Mouse (Mus musculus): ENCODE results near the gene Palld. TPM values are rescaled to one million over a fixed set of nuclear protein-coding genes. Genes with fewer than 3 reads are reported as not detected.

The Palld gene
- polyA plus RNA-seq, 1 experiment from 2014 or later: 17.3 TPM

DNA sequence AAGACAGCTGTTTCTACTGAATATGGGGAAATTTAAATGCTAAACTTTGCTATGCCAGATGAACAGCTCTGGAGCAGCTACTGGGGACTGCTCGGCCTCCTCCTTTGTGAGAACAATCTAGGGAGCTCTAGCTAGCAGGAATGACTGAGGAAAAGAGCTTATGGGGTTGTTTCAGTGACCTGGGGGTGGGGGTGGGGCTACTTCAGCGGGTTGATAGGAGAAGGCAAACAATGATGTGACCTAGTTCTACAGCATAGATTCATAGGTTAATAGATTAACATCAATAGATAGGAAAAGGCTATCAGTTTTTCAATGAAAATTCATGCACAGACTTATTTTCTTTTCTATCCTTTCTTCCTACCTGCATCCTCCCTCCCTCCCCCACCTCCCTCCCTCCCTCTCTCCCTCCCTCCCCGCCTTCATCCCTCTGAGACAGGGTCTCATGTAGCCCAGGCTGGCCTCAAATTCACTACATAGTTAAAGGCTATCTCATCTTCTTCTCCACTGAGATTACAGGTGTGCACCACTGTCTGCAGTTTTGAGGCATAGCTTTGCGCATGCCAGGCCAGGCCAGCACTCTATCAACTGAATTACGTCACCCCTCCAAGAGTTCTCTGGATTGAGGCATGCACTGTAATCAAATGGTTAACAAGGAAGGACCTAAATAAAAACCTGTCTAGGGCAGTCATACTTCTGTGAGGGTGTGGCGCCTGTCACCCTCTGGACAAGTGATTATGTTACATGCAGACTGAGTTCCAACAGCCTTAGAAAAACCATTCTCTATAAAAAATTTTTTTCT lies 158.5 kb downstream of the Palld start:
- Histone ChIP-seq H3K4me1 (replicated peaks; ENCODE audit: control insufficient read depth, insufficient read depth, low read length) (no peaks in the 10 kb centered on the region), H3K27ac (no peak overlapping the region), H3K9me3 (ENCODE audit: control insufficient read depth, low read length) (no peaks in the 10 kb centered on the region), H3K9ac (no peak overlapping the region), H3K4me2 (replicated peaks) (no peak overlapping the region), H3K36me3 (replicated peaks; ENCODE audit: control insufficient read depth, insufficient read depth) (no peaks in the 10 kb centered on the region), H3K4me3 (replicated peaks; ENCODE audit: low read length) (no peak overlapping the region), H3K27me3 (ENCODE audit: control insufficient read depth, insufficient read depth, low read length) (no peaks in the 10 kb centered on the region)
- 87% methylated on average over 6 of the region's 6 CpGs for WGBS
- ATAC-seq (ENCODE audit: low FRiP score): no peak
- no peak for DNase-seq (ENCODE audit: low spot score)

DNA sequence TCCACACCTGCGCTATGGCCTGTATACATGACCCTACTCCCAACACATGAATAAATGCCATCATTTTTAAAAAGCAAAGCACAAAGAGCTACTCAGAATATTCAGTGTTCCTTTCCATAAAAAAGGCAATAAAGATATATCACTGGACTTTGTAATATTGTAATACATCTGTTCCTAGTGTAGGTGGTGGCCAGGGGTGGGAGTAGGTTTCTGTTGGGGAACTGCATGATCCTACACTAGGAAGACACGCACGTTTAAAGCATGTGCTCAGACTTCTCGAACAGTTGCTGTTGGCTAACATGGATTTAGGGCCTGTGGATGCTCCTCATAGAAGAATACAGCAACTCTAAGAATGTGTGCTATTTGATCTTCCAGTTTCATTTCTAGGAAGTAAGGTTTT lies 165.0 kb downstream of the Palld start:
- Histone ChIP-seq H3K9ac (no peak overlapping the region), H3K36me3 (replicated peaks; ENCODE audit: control insufficient read depth, insufficient read depth) (no peaks in the 10 kb centered on the region), H3K27ac (no peak overlapping the region), H3K4me2 (replicated peaks) (no peak overlapping the region), H3K4me1 (replicated peaks; ENCODE audit: control insufficient read depth, insufficient read depth, low read length) (no peaks in the 10 kb centered on the region), H3K4me3 (replicated peaks; ENCODE audit: low read length) (no peak overlapping the region), H3K9me3 (ENCODE audit: control insufficient read depth, low read length) (no peaks in the 10 kb centered on the region), H3K27me3 (ENCODE audit: control insufficient read depth, insufficient read depth, low read length) (no peaks in the 10 kb centered on the region)
- ATAC-seq (ENCODE audit: low FRiP score) (no peak), DNase-seq (ENCODE audit: low spot score) (no peak)
- 94% methylated on average over 4 of the region's 4 CpGs for WGBS

DNA sequence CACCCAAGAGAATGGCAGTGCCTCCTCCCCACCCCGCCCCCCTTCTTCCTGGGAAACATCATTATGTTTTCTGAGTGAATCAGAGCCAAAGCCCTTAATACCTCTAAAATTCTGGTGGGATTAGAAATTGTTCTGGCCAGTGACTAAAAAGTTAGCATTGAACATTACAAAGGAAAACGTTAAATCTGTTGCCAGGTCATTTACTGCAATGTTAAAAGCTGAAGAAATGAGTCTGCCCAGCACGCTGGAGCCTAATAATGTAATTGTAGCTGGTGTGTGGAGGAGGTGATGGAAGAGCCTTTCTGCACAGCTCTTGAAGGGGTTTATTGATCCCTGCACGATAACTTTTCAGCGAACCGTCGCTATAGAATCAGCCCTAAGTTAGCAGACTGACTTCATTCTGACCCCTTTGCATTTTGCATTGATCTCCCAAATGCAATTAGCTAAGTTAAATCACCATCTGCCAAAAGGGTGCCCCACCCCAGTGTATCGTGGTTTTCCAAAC lies 165.7 kb downstream of the Palld start:
- no peaks in the 10 kb centered on the region for H3K4me1 ChIP-seq (replicated peaks; ENCODE audit: control insufficient read depth, insufficient read depth, low read length)
- H3K27me3 ChIP-seq (ENCODE audit: control insufficient read depth, insufficient read depth, low read length): no peaks in the 10 kb centered on the region
- H3K4me2 ChIP-seq (replicated peaks): no peak overlapping the region
- WGBS: 79% methylated on average over 8 of the region's 8 CpGs
- DNase-seq (ENCODE audit: low spot score) (no peak), ATAC-seq (ENCODE audit: low FRiP score) (no peak)
- no peak overlapping the region for H3K4me3 ChIP-seq (replicated peaks; ENCODE audit: low read length)
- no peaks in the 10 kb centered on the region for H3K9me3 ChIP-seq (ENCODE audit: control insufficient read depth, low read length)
- no peak overlapping the region for H3K9ac ChIP-seq
- H3K27ac ChIP-seq: no peak overlapping the region
- no peaks in the 10 kb centered on the region for H3K36me3 ChIP-seq (replicated peaks; ENCODE audit: control insufficient read depth, insufficient read depth)

GRCm38 (mm10) chr8:61736117-61736516 lies 166.4 kb downstream of the Palld start:
- no peaks in the 10 kb centered on the region for H3K27me3 ChIP-seq (ENCODE audit: control insufficient read depth, insufficient read depth, low read length)
- WGBS: 50% methylated on average over 4 of the region's 4 CpGs
- no peaks in the 10 kb centered on the region for H3K9me3 ChIP-seq (ENCODE audit: control insufficient read depth, low read length)
- DNase-seq (ENCODE audit: low spot score) (no peak), ATAC-seq (ENCODE audit: low FRiP score) (no peak)
- no peak overlapping the region for H3K4me2 ChIP-seq (replicated peaks)
- no peak overlapping the region for H3K27ac ChIP-seq
- H3K9ac ChIP-seq: no peak overlapping the region
- no peaks in the 10 kb centered on the region for H3K36me3 ChIP-seq (replicated peaks; ENCODE audit: control insufficient read depth, insufficient read depth)
- H3K4me3 ChIP-seq (replicated peaks; ENCODE audit: low read length): no peak overlapping the region
- H3K4me1 ChIP-seq (replicated peaks; ENCODE audit: control insufficient read depth, insufficient read depth, low read length): no peaks in the 10 kb centered on the region

GRCm38 (mm10) chr8:61734164-61734563 lies 168.3 kb downstream of the Palld start:
- 94% methylated on average over 8 of the region's 8 CpGs for WGBS
- no peak for DNase-seq (ENCODE audit: low spot score)
- Histone ChIP-seq H3K27ac (no peak overlapping the region), H3K4me2 (replicated peaks) (no peak overlapping the region), H3K4me1 (replicated peaks; ENCODE audit: control insufficient read depth, insufficient read depth, low read length) (no peaks in the 10 kb centered on the region), H3K9ac (no peak overlapping the region), H3K4me3 (replicated peaks; ENCODE audit: low read length) (no peak overlapping the region), H3K36me3 (replicated peaks; ENCODE audit: control insufficient read depth, insufficient read depth) (no peaks in the 10 kb centered on the region), H3K9me3 (ENCODE audit: control insufficient read depth, low read length) (no peaks in the 10 kb centered on the region), H3K27me3 (ENCODE audit: control insufficient read depth, insufficient read depth, low read length) (no peaks in the 10 kb centered on the region)
- no peak for ATAC-seq (ENCODE audit: low FRiP score)

DNA sequence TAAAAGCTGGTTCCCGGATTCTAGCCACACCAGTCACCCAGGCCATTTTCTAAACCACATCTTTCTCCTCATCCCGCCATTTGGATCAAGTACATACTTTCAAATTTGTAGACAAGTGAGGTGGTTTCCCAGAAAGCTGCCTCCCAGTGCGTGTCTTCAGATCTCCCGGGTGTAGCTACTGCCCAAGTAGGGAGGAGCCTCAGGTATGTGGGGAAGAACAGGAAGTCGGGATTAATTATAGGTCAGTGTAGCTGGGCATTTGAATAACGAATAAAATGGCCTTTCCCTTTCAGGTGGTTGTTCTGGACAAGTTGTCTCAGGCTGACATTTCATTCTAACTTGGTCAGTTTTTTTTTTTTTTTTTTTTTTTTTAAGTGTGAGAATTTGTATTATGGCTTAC lies 170.3 kb downstream of the Palld start:
- ATAC-seq (ENCODE audit: low FRiP score) (no peak), DNase-seq (ENCODE audit: low spot score) (no peak)
- WGBS: 90% methylated on average over 6 of the region's 6 CpGs
- Histone ChIP-seq H3K36me3 (replicated peaks; ENCODE audit: control insufficient read depth, insufficient read depth) (no peaks in the 10 kb centered on the region), H3K4me2 (replicated peaks) (no peak overlapping the region), H3K4me1 (replicated peaks; ENCODE audit: control insufficient read depth, insufficient read depth, low read length) (no peaks in the 10 kb centered on the region), H3K9ac (no peak overlapping the region), H3K9me3 (ENCODE audit: control insufficient read depth, low read length) (no peaks in the 10 kb centered on the region), H3K27ac (no peak overlapping the region), H3K4me3 (replicated peaks; ENCODE audit: low read length) (no peak overlapping the region), H3K27me3 (ENCODE audit: control insufficient read depth, insufficient read depth, low read length) (no peaks in the 10 kb centered on the region)

DNA sequence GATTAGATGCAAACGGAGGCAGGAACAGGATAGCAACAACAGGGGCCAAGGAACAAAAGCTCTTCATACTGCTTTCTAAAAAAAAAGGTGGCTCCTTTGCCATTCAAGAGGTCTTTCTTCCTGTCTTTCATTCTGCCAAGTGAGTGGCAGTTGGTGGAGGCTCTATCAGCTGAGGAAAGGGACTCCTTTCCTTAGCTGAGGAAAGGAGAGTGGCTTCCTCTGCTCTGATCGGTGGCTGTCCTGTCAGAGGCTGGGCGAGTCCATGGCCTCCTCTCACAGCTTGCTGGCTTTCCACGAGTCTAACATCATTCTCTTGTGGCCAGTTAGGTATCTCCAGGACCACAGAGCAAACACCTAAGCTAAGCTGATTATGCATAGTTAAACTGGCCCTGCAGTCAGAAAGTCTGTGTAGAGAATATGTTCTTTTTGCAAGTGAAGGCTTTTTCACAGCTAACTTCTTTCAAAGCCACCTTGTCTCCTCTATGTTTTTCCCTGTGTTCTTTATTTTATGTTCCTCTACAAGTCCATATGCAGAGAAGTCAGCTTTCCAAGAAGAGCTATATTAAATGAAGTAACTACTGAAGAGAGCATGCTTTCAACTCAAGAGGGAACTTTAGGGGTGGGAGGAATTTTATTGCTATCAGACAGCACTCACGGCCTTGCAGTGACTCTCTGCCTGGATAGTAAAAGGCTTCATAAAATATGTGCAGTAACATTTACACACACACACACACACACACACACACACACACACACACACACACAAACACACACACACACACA lies 171.0 kb downstream of the Palld start:
- Histone ChIP-seq H3K27me3 (ENCODE audit: control insufficient read depth, insufficient read depth, low read length) (no peaks in the 10 kb centered on the region), H3K9me3 (ENCODE audit: control insufficient read depth, low read length) (no peaks in the 10 kb centered on the region), H3K4me1 (replicated peaks; ENCODE audit: control insufficient read depth, insufficient read depth, low read length) (no peaks in the 10 kb centered on the region), H3K4me3 (replicated peaks; ENCODE audit: low read length) (no peak overlapping the region), H3K27ac (no peak overlapping the region), H3K4me2 (replicated peaks) (no peak overlapping the region), H3K36me3 (replicated peaks; ENCODE audit: control insufficient read depth, insufficient read depth) (no peaks in the 10 kb centered on the region), H3K9ac (no peak overlapping the region)
- ATAC-seq (ENCODE audit: low FRiP score) (no peak), DNase-seq (ENCODE audit: low spot score) (no peak)
- 70% methylated on average over 5 of the region's 5 CpGs for WGBS

- Histone ChIP-seq H3K9ac (no peak overlapping the region), H3K36me3 (replicated peaks; ENCODE audit: control insufficient read depth, insufficient read depth) (no peaks in the 10 kb centered on the region), H3K4me2 (replicated peaks) (no peak overlapping the region), H3K4me3 (replicated peaks; ENCODE audit: low read length) (no peak overlapping the region), H3K27me3 (ENCODE audit: control insufficient read depth, insufficient read depth, low read length) (no peaks in the 10 kb centered on the region), H3K4me1 (replicated peaks; ENCODE audit: control insufficient read depth, insufficient read depth, low read length) (no peaks in the 10 kb centered on the region), H3K9me3 (ENCODE audit: control insufficient read depth, low read length) (no peaks in the 10 kb centered on the region), H3K27ac (no peak overlapping the region)
- 86% methylated on average over 6 of the region's 6 CpGs for WGBS
- DNase-seq (ENCODE audit: low spot score): no peak
- no peak for ATAC-seq (ENCODE audit: low FRiP score)
These were observed 171.8 kb downstream of the Palld start for GRCm38 (mm10) chr8:61730669-61731068.

- Histone ChIP-seq H3K27ac (no peak overlapping the region), H3K4me1 (replicated peaks; ENCODE audit: control insufficient read depth, insufficient read depth, low read length) (no peaks in the 10 kb centered on the region), H3K9me3 (ENCODE audit: control insufficient read depth, low read length) (no peaks in the 10 kb centered on the region), H3K4me3 (replicated peaks; ENCODE audit: low read length) (no peak overlapping the region), H3K4me2 (replicated peaks) (no peak overlapping the region), H3K9ac (no peak overlapping the region), H3K36me3 (replicated peaks; ENCODE audit: control insufficient read depth, insufficient read depth) (no peaks in the 10 kb centered on the region), H3K27me3 (ENCODE audit: control insufficient read depth, insufficient read depth, low read length) (no peaks in the 10 kb centered on the region)
- 89% methylated on average over 8 of the region's 8 CpGs for WGBS
- DNase-seq (ENCODE audit: low spot score): no peak
- ATAC-seq (ENCODE audit: low FRiP score): no peak
These were observed 177.0 kb downstream of the Palld start for GRCm38 (mm10) chr8:61725306-61726017.
